Mouse (Mus musculus): ENCODE results near the gene Atp8b3.

DNA sequence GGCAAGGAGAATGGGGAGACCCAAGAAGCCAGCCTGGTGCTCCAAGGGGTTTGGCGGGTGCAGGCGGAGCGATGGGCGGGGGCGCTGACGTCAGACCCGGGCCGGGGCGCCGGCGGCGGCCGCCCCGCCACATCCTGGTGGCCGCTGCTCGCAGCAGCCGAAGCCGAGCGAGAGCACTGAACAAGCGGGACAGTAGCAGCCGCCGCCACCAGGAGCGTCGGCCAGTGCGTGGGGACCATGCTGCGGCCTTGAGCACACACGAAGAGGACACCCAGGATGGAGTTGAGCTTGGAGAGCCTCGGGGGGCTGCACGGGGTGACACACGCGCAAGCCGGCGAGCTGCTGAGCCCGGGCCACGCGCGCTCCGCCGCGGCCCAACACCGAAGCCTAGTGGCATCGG, 44.2 kb downstream of the Atp8b3 start, which contains the start of gene Onecut3:
- TF ChIP-seq CTCF (IDR thresholded peaks at IDR 0.05), result peak; percentile 32
- TF ChIP-seq EP300 (IDR thresholded peaks at IDR 0.05; ENCODE audit: insufficient read depth, low read depth, low read length), result no peak
- TF ChIP-seq POLR2A (IDR thresholded peaks at IDR 0.05; ENCODE audit: insufficient read depth, low read depth, low read length), result no peak
